Mouse (Mus musculus): ENCODE measurements around the gene Top1.

Gene Top1

DNA sequence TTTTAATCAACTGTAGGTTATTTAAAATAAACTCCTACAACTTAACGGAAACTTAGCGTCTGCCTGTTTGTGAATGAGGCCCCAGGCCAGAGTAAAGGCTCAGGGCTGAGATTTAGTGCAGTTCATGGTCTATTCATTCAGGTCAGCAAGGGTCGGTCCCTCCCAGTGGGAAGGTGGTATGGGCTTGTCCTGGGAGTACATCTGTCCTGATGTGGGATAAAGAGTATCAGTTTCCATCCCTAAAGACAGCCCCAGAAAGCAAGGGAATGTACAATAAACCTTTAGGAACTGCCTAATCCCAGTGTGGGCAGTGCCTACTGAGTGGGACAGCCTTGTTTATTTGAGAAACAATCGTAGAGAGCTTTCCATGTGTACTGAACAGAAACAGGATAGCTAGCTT, 77.0 kb downstream of the Top1 start:
- no peak for DNase-seq (ENCODE audit: low spot score)

- no peak for DNase-seq (ENCODE audit: low spot score)
These were observed 78.1 kb downstream of the Top1 start for GRCm38 (mm10) chr2:160723613-160724375.

GRCm38 (mm10) chr2:160724536-160724935, 78.8 kb downstream of the Top1 start:
- no peak for DNase-seq (ENCODE audit: low spot score)

DNA sequence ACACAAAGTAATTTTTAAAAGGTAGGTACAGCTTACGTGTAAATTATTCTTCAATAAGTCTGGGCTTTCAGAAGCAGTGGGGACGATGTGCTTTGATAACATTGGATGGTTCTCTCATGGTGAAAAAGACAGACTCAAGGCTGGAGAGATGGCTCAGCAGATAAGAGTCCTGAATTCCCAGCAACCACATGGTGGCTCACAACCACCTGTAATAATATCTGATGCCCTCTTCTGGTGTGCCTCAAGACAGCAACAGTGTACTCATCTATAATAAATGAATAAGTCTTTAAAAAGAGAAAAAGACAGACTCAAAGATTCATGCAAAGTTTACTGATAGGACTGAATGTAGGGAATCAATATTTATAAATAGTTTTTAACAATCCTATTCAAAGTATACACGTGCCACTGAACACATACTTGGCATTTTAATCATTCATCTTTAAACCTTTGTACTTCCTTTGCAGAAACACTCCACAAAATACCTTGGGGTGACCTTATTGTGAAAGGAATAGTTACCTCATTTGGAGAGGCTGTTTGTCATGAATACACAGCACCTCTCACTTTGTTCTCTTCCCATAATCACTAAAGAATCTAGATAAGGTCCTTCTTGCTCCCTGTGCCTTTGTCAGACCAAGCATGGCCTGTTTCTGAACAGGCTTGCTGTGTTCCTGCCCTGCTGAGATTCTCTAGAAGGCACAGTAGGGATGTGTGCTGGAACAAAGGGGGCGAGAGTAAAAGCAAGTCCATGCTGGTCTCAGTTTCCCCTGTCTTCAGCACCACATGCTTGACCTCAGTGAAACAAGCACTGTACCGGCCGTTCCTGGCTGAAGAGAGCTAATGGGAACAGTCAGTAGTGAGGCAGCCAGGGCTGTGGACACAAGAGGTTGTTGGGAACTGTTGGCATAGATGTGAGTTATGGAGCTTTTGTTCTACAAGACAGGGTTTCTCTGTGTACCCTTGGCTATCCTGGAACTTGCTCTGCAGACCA, 80.5 kb downstream of the Top1 start:
- DNase-seq (ENCODE audit: low spot score): no peak

DNA sequence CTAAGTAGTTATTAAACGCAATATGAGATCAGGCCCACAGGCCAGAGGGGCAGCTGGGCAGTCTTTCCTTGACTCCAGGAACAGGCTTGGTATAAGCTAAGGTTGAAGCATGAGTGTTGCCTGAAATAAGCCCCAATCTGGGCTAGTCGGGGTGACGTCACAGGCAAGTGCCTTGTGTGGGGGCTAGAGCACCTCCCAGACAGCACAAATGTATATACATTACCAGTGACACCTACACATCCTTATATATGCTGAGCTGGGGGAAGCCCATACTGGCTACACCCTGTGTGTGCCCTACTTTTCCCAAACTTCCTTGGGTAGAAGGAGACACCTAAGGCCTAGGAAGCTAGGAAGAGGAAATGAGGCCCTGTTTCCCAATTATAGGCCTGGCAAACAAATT, 83.3 kb downstream of the Top1 start:
- DNase-seq (ENCODE audit: low spot score): no peak

DNA sequence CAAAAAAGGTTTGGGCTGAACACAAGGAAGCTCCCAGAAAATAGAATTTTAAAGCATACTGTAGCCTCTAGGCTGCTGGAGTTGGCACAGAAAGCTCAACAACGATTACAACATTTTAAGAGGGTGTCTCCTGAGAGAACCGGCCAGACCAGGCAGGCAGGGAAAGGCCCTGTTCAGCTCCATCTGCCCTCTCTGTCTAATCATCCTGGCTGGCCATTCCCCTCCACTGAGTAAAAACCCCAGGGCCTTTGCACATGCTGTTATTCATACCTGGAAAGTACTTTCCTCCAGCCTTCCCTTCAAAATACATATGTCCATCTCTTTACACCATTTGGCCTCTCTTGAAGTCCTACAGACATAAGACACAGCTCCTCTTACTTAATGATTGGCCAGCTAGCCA, 83.7 kb downstream of the Top1 start:
- peak; percentile 88 for DNase-seq (ENCODE audit: low spot score)

DNA sequence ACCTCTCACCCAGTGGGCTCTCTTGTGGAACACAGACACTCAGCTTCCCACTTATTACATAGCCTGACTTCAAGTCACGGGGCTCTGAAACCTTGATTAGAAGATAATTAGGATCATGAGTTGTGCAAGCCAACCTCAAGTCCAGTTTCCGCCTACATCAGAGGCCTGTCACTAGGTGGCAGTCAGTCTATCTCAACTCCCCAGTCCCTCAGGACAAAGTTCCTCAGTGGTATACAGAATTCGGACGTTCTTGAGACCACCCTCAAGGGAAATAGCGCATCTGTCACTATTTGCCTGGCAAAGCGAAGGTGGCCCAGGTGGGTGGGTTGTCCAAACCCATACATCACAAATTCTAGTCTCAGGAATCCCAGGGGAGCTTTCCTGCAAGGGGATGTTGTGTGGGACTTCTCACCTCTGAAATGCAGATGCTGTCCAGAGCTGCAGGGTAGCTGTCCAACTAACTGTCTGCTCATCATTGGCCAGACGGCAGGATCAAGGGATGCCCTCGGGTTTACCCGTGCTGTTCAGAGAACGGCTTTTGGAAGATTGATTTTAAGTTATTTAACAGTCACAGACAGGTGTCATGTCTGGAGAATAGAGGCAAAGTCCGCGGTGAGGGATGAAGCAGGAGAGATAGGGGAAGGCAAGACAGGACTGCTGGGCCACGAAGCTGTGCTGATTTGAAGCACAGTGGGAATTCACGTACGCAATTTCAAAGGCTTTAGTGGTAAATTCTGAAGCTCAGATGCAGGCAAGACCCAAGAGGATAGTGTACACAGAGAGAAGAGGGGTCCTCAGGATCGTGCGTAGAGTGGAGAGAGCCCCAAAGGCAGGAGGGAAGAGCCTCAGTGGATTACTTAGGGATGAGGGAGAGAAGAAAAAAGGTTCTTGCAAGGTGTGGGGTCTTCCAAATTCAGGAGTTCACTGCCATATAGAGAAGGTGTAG, 84.4 kb downstream of the Top1 start:
- DNase-seq (ENCODE audit: low spot score): peak; percentile 79

DNA sequence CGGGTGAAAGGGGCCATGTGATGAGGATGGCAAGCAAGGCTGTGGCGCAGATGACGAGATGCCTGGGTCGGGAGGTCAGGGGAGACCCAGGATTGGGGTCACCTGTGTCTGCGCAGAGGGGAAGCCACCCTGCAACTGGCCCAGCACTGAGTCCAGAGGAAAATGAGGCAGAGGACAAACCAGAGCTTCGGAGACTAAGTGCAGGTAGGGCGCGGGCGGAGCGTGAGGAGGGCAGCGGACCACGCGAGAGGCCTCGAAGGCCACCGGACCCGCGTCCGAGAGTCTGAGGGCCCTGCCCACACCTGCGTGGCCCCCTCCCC, 85.1 kb downstream of the Top1 start:
- no peak for DNase-seq (ENCODE audit: low spot score)

DNA sequence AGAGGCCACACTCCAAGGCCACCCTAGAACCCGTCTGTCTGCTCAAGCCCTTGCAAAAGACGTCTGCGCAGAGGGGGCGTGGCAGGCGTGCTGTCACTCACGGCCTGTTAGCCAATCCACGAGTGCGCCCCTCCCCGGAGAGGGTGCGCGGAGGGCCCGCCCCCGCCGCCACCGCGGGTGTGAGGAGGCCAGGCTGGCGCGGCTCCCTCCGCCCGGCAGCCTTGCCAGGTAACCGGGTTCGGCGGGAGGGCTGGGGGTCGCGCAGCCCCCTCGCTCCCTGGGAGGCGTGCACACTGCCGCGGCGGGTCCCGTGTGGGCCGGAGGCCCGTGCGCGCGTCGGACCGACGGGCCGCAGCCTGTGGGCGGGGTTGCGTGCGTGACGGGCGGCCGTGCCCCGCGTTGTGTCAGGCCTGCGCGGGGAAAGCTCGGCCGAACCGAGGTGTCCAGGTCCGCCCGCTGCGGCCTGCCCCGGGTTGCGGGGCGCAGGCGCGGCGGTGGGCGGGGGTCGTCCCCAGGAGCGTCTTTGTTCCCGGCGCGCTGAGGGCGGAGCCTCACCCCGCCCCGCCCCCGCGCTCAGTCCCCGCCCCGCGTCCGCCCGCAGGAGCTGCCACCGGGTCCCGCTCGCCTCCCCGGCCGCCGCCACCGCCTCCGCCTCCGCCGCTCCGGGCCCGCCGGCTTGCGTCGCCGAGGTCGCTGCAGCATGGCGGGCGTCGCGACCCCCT, 85.6 kb downstream of the Top1 start, which contains the start of gene Plcg1:
Gene Plcg1 (plus strand): TSS at position 184 of the 722 bp plus-strand sequence.
- peak; percentile 95 for DNase-seq (ENCODE audit: low spot score)

GRCm38 (mm10) chr2:160731839-160732261, 86.2 kb downstream of the Top1 start:
- peak; percentile 60 for DNase-seq (ENCODE audit: low spot score)

DNA sequence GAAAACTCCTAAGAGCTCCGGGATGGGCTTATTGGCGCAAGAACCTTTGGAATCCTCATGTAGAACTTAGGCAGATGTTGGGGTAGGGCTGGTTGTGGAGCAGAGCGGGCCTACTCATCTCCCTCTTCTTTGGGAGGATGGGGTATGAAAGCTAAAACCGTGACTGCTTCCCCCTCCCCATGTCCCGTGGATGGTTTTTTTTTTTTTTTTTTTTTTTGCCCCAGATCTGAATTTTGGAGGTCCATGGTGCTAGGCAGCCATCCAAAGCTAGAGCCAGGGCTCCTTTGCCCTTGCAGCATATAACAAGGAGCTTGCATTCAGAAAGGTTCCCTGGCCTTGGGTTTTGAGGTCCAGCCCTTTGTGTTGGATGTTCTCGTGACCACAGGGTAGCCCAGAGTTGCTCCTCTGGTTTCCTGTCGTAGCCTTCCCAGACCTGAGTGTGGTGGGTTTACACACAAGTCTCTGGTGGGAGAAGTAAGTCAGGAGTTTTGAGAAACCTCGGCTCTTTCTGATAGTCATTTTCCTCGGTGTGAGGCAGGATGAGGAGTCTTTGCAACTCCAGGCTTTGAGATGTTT, 86.8 kb downstream of the Top1 start:
- DNase-seq (ENCODE audit: low spot score): peak; percentile 36

GRCm38 (mm10) chr2:160733131-160733531, 87.4 kb downstream of the Top1 start:
- DNase-seq (ENCODE audit: low spot score): no peak

- DNase-seq (ENCODE audit: low spot score): no peak
These were observed 88.6 kb downstream of the Top1 start for GRCm38 (mm10) chr2:160734331-160734730.

- DNase-seq (ENCODE audit: low spot score): no peak
These were observed 90.1 kb downstream of the Top1 start for GRCm38 (mm10) chr2:160735706-160736310.

- DNase-seq (ENCODE audit: low spot score): no peak
These were observed 90.8 kb downstream of the Top1 start for GRCm38 (mm10) chr2:160736466-160736865.

GRCm38 (mm10) chr2:160738354-160738753, 92.7 kb downstream of the Top1 start:
- DNase-seq (ENCODE audit: low spot score): no peak

DNA sequence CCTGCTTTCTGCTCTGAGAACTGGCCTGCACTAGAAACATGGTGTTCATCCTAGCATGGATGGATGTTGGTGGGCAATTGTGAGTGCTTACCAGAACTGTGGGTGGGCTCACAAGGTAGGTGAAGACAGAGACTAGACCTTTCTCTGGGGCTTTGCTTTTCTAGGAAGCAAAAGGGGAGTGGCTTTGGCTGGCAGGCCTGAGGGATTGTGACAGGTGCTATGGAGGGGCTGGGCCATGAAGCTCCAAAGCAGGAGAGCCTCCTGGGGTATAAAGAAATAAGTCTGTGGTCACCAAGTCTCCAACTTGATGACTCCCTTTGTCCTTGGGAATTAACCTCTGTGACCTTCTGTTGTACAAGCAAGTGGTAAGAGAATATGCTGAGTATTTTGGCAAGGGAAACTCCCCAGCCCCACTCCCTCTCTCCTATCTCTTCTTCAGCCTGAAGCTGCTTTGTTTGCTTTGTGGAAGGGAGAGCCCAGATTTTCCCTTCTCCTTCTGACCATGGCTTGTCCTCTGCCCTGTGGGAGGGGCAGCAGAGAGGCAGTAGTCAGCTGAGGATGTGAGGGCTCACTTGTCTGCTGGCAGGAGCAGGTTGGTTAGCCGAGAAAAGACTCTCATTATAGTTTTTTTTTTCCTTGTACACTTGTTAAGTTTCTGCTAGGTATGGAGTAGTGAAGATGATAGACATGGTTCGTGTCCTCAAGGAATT, 94.1 kb downstream of the Top1 start:
- no peak for DNase-seq (ENCODE audit: low spot score)

- no peak for DNase-seq (ENCODE audit: low spot score)
These were observed 95.0 kb downstream of the Top1 start for GRCm38 (mm10) chr2:160740521-160741156.

- DNase-seq (ENCODE audit: low spot score): no peak
These were observed 95.9 kb downstream of the Top1 start for GRCm38 (mm10) chr2:160741580-160741979.

All from adipocyte (in vitro differentiated cells).